Mouse (Mus musculus) lung, postnatal 0 days (tissue): ENCODE data around the gene Vta1. TPM values are rescaled to one million over a fixed set of nuclear protein-coding genes. Genes with fewer than 3 reads are reported as not detected.

ENCODE experiments used
- ATAC-seq: fragments of 200-750 bp; cut with Nextera tagmentation; 2 replicates; pipeline ENCODE4 v1.8.0; 2017; ENCODE audit warnings: moderate library complexity
- DNase-seq: peaks from one replicate; pipeline ENCODE4 v3.0.0-alpha.2; 2016; ENCODE audit warnings: low spot score
- H3K27ac ChIP-seq: fragments of 300-500 bp; sonication (generic); 2 replicates; pipeline ENCODE4 v1.5.1; 2014; ENCODE audit warnings: antibody characterized with exemption, mild to moderate bottlenecking, low read length, mixed read lengths
- H3K27me3 ChIP-seq: fragments of 300-500 bp; sonication (generic); replicated peaks from 2 replicates; pipeline ENCODE4 v1.6.1; 2014; ENCODE audit warnings: low read length, mixed read lengths; ENCODE audit not compliant: insufficient read depth
- H3K36me3 ChIP-seq: fragments of 300-500 bp; sonication (generic); 2 replicates; pipeline ENCODE4 v1.6.1; 2014; ENCODE audit warnings: low read length, mixed read lengths; ENCODE audit not compliant: insufficient read depth
- H3K4me1 ChIP-seq: fragments of 300-500 bp; sonication (generic); 2 replicates; pipeline ENCODE4 v1.6.1; 2014; ENCODE audit warnings: antibody characterized with exemption, low read depth, low read length, mixed read lengths; ENCODE audit not compliant: insufficient read depth
- H3K4me2 ChIP-seq: fragments of 300-500 bp; sonication (generic); replicated peaks from 2 replicates; pipeline ENCODE4 v1.6.1; 2014; ENCODE audit warnings: low read depth, mild to moderate bottlenecking, low read length, moderate library complexity, mixed read lengths
- H3K4me3 ChIP-seq: fragments of 300-500 bp; sonication (generic); 2 replicates; pipeline ENCODE4 v1.5.1; 2014; ENCODE audit warnings: low read depth, low read length
- H3K9ac ChIP-seq: fragments of 300-500 bp; sonication (generic); replicated peaks from 2 replicates; pipeline ENCODE4 v1.6.1; 2014; ENCODE audit warnings: low read depth, mild to moderate bottlenecking
- H3K9me3 ChIP-seq: fragments of 300-500 bp; sonication (generic); 2 replicates; pipeline ENCODE4 v1.6.1; 2016; ENCODE audit warnings: low read length, mixed read lengths
- CTCF ChIP-seq: IDR thresholded peaks from 2 replicates; pipeline ENCODE4 v1.5.1; 2016; ENCODE audit warnings: antibody characterized with exemption, mild to moderate bottlenecking
- EP300 ChIP-seq: IDR thresholded peaks from 2 replicates; pipeline ENCODE4 v1.6.1; 2016; ENCODE audit warnings: antibody characterized with exemption, mild to moderate bottlenecking, control low read depth
- WGBS: fragments of 180-500 bp; shearing (Covaris S2); extraction: QIAGEN DNeasy Blood & Tissue Kit; methylation state at CpG from one replicate; pipeline ENCODE4 v1.1.7; 2014; 5-methylcytosine and 5-hydroxymethylcytosine counted together
- polyA plus RNA-seq: library from polyadenylated mRNA; unstranded; fragments of >200 nt; fragmentation: Nextera tagmentation; extraction: Ambion mirVana; gene quantifications from 2 replicates; pipeline ENCODE4 v1.2.1, GENCODE M21; 2015

The Vta1 gene
- 85.6 and 94.1 TPM in 2 replicates for polyA plus RNA-seq

- DNase-seq (peak; percentile 99), ATAC-seq (peak; percentile 99)
- 2% methylated on average over 48 of the region's 50 CpGs for WGBS
- H3K27ac ChIP-seq = peak within 1 kb of the TSS; percentile 75
- no peaks in the 10 kb centered on the region for H3K27me3 ChIP-seq
- peak within 1 kb of the TSS; percentile 88 for H3K9ac ChIP-seq
- H3K4me3 ChIP-seq = peak within 1 kb of the TSS; percentile 98
- H3K36me3 ChIP-seq = no peaks in the 10 kb centered on the region
- H3K4me2 ChIP-seq = peak within 1 kb of the TSS; percentile 60
- no peaks in the 10 kb centered on the region; the same call in 1 of the 2 replicates for H3K4me1 ChIP-seq
- H3K9me3 ChIP-seq = no peaks in the 10 kb centered on the region
- TF ChIP-seq CTCF (peak; percentile 90), EP300 (peak; percentile 87)
Measured at GRCm38 (mm10) chr10:14705072-14706066, at the start of gene Vta1, which contains the start of gene Nmbr. Vta1 (minus strand) TSS chr10:14705560. Nmbr (plus strand) TSS chr10:14705591.

- Histone ChIP-seq H3K4me3 (no peak overlapping the region), H3K9ac (no peak overlapping the region), H3K4me1 (no peaks in the 10 kb centered on the region), H3K4me2 (no peak overlapping the region), H3K9me3 (no peaks in the 10 kb centered on the region), H3K36me3 (no peaks in the 10 kb centered on the region), H3K27ac (no peak overlapping the region), H3K27me3 (no peaks in the 10 kb centered on the region)
- 4% methylated on average over 2 of the region's 2 CpGs for WGBS
- TF ChIP-seq EP300 (no peak), CTCF (peak; percentile 64)
- DNase-seq = peak; percentile 66
- ATAC-seq = no peak
Measured at GRCm38 (mm10) chr10:14734285-14734684, 28.9 kb upstream of the Vta1 start.

- H3K4me3 ChIP-seq = no peak overlapping the region
- no peaks in the 10 kb centered on the region for H3K36me3 ChIP-seq
- H3K9me3 ChIP-seq = no peaks in the 10 kb centered on the region
- no peak overlapping the region for H3K27ac ChIP-seq
- 60% methylated on average over 9 of the region's 9 CpGs for WGBS
- H3K27me3 ChIP-seq = no peaks in the 10 kb centered on the region
- H3K4me1 ChIP-seq = no peaks in the 10 kb centered on the region
- TF ChIP-seq CTCF (no peak), EP300 (no peak)
- no peak overlapping the region for H3K9ac ChIP-seq
- no peak for ATAC-seq
- DNase-seq = no peak
- H3K4me2 ChIP-seq = no peak overlapping the region
Measured at GRCm38 (mm10) chr10:14725671-14726070, 20.3 kb upstream of the Vta1 start.

GRCm38 (mm10) chr10:14718114-14718513 is 12.8 kb upstream of the Vta1 start, which contains the start of gene Gje1:
Gje1 (minus strand) TSS chr10:14718214.
- ATAC-seq = no peak
- Histone ChIP-seq H3K9me3 (no peaks in the 10 kb centered on the region), H3K27me3 (no peaks in the 10 kb centered on the region), H3K4me2 (no peak within 1 kb of the TSS), H3K27ac (no peak within 1 kb of the TSS), H3K4me1 (no peaks in the 10 kb centered on the region), H3K4me3 (no peak within 1 kb of the TSS), H3K9ac (no peak within 1 kb of the TSS), H3K36me3 (no peaks in the 10 kb centered on the region)
- WGBS = 64% methylated on average over 3 of the region's 3 CpGs
- DNase-seq = no peak
- TF ChIP-seq EP300 (no peak), CTCF (no peak)

GRCm38 (mm10) chr10:14703830-14704420 is 1.4 kb downstream of the Vta1 start:
- no peaks in the 10 kb centered on the region for H3K36me3 ChIP-seq
- WGBS = 61% methylated on average over 4 of the region's 4 CpGs
- H3K4me2 ChIP-seq = peak overlapping the region; percentile 60; the same call in 1 of the 2 replicates
- no peak overlapping the region for H3K27ac ChIP-seq
- no peak for ATAC-seq
- no peaks in the 10 kb centered on the region for H3K27me3 ChIP-seq
- DNase-seq = no peak
- H3K4me1 ChIP-seq = no peaks in the 10 kb centered on the region; the same call in 1 of the 2 replicates
- no peak overlapping the region for H3K9ac ChIP-seq
- no peak overlapping the region for H3K4me3 ChIP-seq
- TF ChIP-seq EP300 (no peak), CTCF (no peak)
- H3K9me3 ChIP-seq = no peaks in the 10 kb centered on the region

GRCm38 (mm10) chr10:14703239-14703638 is 2.1 kb downstream of the Vta1 start:
- Histone ChIP-seq H3K27ac (no peak overlapping the region), H3K9me3 (no peaks in the 10 kb centered on the region), H3K9ac (no peak overlapping the region), H3K4me2 (no peak overlapping the region), H3K36me3 (no peaks in the 10 kb centered on the region), H3K4me1 (no peaks in the 10 kb centered on the region; the same call in 1 of the 2 replicates), H3K27me3 (no peaks in the 10 kb centered on the region), H3K4me3 (no peak overlapping the region)
- no peak for DNase-seq
- ATAC-seq = no peak
- no peak for TF ChIP-seq CTCF
- TF ChIP-seq EP300 = no peak
- 79% methylated on average over 1 of the region's 1 CpGs for WGBS
